In genomic region chr7:27605499-27606285, GRCm38 (mm10) we compare ENCODE assay signal across 9 mouse cellular contexts. TPM values are rescaled to one million over a fixed set of nuclear protein-coding genes. Genes with fewer than 3 reads are reported as not detected.
A peak's percentile ranks its signal among the peaks of the same experiment; 100 is the strongest.
DNase-seq lines count a peak whose midpoint lies in the region; ATAC-seq and TF ChIP-seq lines count a peak whose summit lies in the region.
"Had no signal": no experiment of that assay in that cellular context is flagged by ENCODE, and none has a peak within 500 bp of the region (broad histone marks: within the 10 kb centered on the region; RNA-seq: fewer than 3 reads in every experiment).

No protein-coding gene starts in this region.

- WGBS in kidney, embryonic 16.5 days: 51% methylated on average over 9 of the region's 9 CpGs
- 39% methylated on average over 9 of the region's 9 CpGs for WGBS in heart, adult 2 months

- 0 out of 2 replicates have a peak overlapping the region, but pooled peaks have one; percentile 27 for H3K9ac ChIP-seq in kidney, embryonic 16.5 days (replicated peaks; ENCODE audit: low read length)
- H3K9ac ChIP-seq in heart, adult 2 months (ENCODE audit: low read depth, low read length): peak overlapping the region; percentile 14; the same call in 1 of the 2 replicates

- H3K4me3 ChIP-seq in kidney, embryonic 16.5 days (ENCODE audit: low read length): no peak overlapping the region
- peak overlapping the region; percentile 28 for H3K4me3 ChIP-seq in heart, adult 2 months
- H3K4me3 ChIP-seq: erythroblast, embryonic 14.5 days had no signal

- peaks cover 18% of the 10 kb centered on the region for H3K36me3 ChIP-seq in kidney, embryonic 16.5 days (ENCODE audit: insufficient read depth, low read length)
- no peaks in the 10 kb centered on the region for H3K36me3 ChIP-seq in heart, adult 2 months (ENCODE audit: control insufficient read depth, insufficient read depth, low read length)

- H3K4me2 ChIP-seq in kidney, embryonic 16.5 days (replicated peaks; ENCODE audit: low read depth, low read length): no peak overlapping the region

- ATAC-seq in kidney, embryonic 16.5 days (ENCODE audit: low FRiP score, low TSS enrichment): peak; percentile 44; the same call in 1 of the 2 replicates
- no peak for ATAC-seq in megakaryocyte-erythroid progenitor cell, adult 5-6 weeks (replicated peaks; ENCODE audit: low FRiP score, low TSS enrichment, poor library complexity, severe bottlenecking)

- H3K9me3 ChIP-seq in kidney, embryonic 16.5 days (ENCODE audit: low read length): no peaks in the 10 kb centered on the region

- TF ChIP-seq POLR2A in heart, adult 2 months (IDR thresholded peaks at IDR 0.05; ENCODE audit: insufficient read depth, low read depth, low read length): peak; percentile 34; the same call in 1 of the 2 replicates

- no peaks in the 10 kb centered on the region for H3K27me3 ChIP-seq in kidney, embryonic 16.5 days (ENCODE audit: insufficient read depth, low read length)
- no peaks in the 10 kb centered on the region for H3K27me3 ChIP-seq in heart, adult 2 months (ENCODE audit: control insufficient read depth, insufficient read depth, low read length)

- no peak for TF ChIP-seq CTCF in heart, adult 2 months (IDR thresholded peaks at IDR 0.05)

- no peak for DNase-seq in kidney, adult 11 months
- DNase-seq in cerebellum, postnatal 25 days: peak; percentile 85 to 86
- peak; percentile 79 to 87 for DNase-seq in heart, adult 2 months
- peak; percentile 55 to 58 for DNase-seq in layer of hippocampus, adult 8-10 months (ENCODE audit: low spot score in 2 of 2)
- DNase-seq in lung, postnatal 10 days: peak; percentile 88
- peak; percentile 73 to 81 for DNase-seq in right cerebral cortex, postnatal 36 days (ENCODE audit: low spot score in 2 of 2)

- H3K27ac ChIP-seq in kidney, embryonic 16.5 days (ENCODE audit: low read length): peak overlapping the region; percentile 50
- H3K27ac ChIP-seq in heart, adult 2 months: peak overlapping the region; percentile 82

- H3K4me1 ChIP-seq in kidney, embryonic 16.5 days (ENCODE audit: insufficient read depth, low read length): peaks cover 61% of the 10 kb centered on the region
- H3K4me1 ChIP-seq in heart, adult 2 months (ENCODE audit: control insufficient read depth, insufficient read depth, low read length): peaks cover 20% of the 10 kb centered on the region

- TF ChIP-seq EP300 in heart, adult 2 months (IDR thresholded peaks at IDR 0.05; ENCODE audit: insufficient read depth, low read depth, low read length): peak; percentile 61; the same call in 1 of the 2 replicates

- H3K79me2 ChIP-seq in heart, adult 2 months (replicated peaks; ENCODE audit: control insufficient read depth, insufficient read depth, low read length): peaks cover 4% of the 10 kb centered on the region

- intact Hi-C loops in heart, adult 2 months (cut with DNase I): loop anchor here (2.0 to 5.0 kb wide), 2 partner anchors 13 to 37 kb away; no protein-coding TSS in a partner anchor

RNA-seq across cellular contexts. Expression of gene Akt2, which starts 14.3 kb away (rescaled TPM):
- polyA plus RNA-seq in kidney, embryonic 16.5 days (2015; fragmentation: Nextera tagmentation; extraction: Ambion mirVana): 110 and 112 TPM in 2 replicates
- 100 to 1,000 TPM; 181 to 219 TPM for total RNA-seq in heart, adult 2 months (2021)
- 134 and 181 TPM in 2 replicates for polyA plus RNA-seq in heart, adult 2 months (2012; rRNA removed)
- 100 to 1,000 TPM in 2 of 4 experiments, 10 to 100 TPM in 2; 72.2 to 109 (median 97.5) TPM for total RNA-seq in layer of hippocampus, adult 8-10 months (2022)
- 61.9 and 65.5 TPM in 2 replicates for total RNA-seq in megakaryocyte-erythroid progenitor cell, adult 5-6 weeks (2014; fragmentation: Nextera tagmentation)
- total RNA-seq in megakaryocyte-erythroid progenitor cell, adult 5-6 weeks (2017): 60.3 and 82.2 TPM in 2 replicates

RNA-seq across cellular contexts. Expression of gene Ttc9b, which starts 48.0 kb away (rescaled TPM):
- 0.11 and 0.41 TPM in 2 replicates for polyA plus RNA-seq in kidney, embryonic 16.5 days (2015; fragmentation: Nextera tagmentation; extraction: Ambion mirVana)
- not detected for total RNA-seq in heart, adult 2 months (2021)
- polyA plus RNA-seq in heart, adult 2 months (2012; rRNA removed): not detected in 2 replicates
- total RNA-seq in layer of hippocampus, adult 8-10 months (2022): 10 to 100 TPM; 37.0 to 42.0 (median 41.1) TPM
- total RNA-seq in megakaryocyte-erythroid progenitor cell, adult 5-6 weeks (2014; fragmentation: Nextera tagmentation): not detected in 2 replicates
- total RNA-seq in megakaryocyte-erythroid progenitor cell, adult 5-6 weeks (2017): not detected in 2 replicates
- polyA plus RNA-seq: erythroblast, embryonic 14.5 days had no signal

RNA-seq across cellular contexts. Expression of gene 2310022A10Rik, which starts 52.7 kb away (rescaled TPM):
- 25.1 and 30.4 TPM in 2 replicates for polyA plus RNA-seq in kidney, embryonic 16.5 days (2015; fragmentation: Nextera tagmentation; extraction: Ambion mirVana)
- 10 to 100 TPM; 72.0 to 72.1 TPM for total RNA-seq in heart, adult 2 months (2021)
- 79.5 and 87.4 TPM in 2 replicates for polyA plus RNA-seq in heart, adult 2 months (2012; rRNA removed)
- total RNA-seq in layer of hippocampus, adult 8-10 months (2022): 10 to 100 TPM; 25.9 to 34.2 (median 29.8) TPM
- 30.3 and 38.1 TPM in 2 replicates for total RNA-seq in megakaryocyte-erythroid progenitor cell, adult 5-6 weeks (2014; fragmentation: Nextera tagmentation)
- 2.3 and 31.3 TPM in 2 replicates for total RNA-seq in megakaryocyte-erythroid progenitor cell, adult 5-6 weeks (2017)

RNA-seq across cellular contexts. Expression of gene Pld3, which starts 52.7 kb away (rescaled TPM):
- polyA plus RNA-seq in kidney, embryonic 16.5 days (2015; fragmentation: Nextera tagmentation; extraction: Ambion mirVana): 121 and 122 TPM in 2 replicates
- total RNA-seq in heart, adult 2 months (2021): 10 to 100 TPM; 22.9 to 30.6 TPM
- 54.8 and 68.1 TPM in 2 replicates for polyA plus RNA-seq in heart, adult 2 months (2012; rRNA removed)
- total RNA-seq in layer of hippocampus, adult 8-10 months (2022): 100 to 1,000 TPM; 559 to 594 (median 575) TPM
- 9.4 and 9.8 TPM in 2 replicates for total RNA-seq in megakaryocyte-erythroid progenitor cell, adult 5-6 weeks (2014; fragmentation: Nextera tagmentation)
- 2.4 and 7.8 TPM in 2 replicates for total RNA-seq in megakaryocyte-erythroid progenitor cell, adult 5-6 weeks (2017)

Comparison
In these comparisons a context has a peak if more than half of its experiments do, and no peak if none do; other contexts are left out.
1. RNA of gene Ttc9b, which starts 48.0 kb away (total RNA-seq): 37.0 to 42.0 TPM in layer of hippocampus, adult 8-10 months; not detected in heart, adult 2 months and not detected in megakaryocyte-erythroid progenitor cell, adult 5-6 weeks; every median in the first group is over 10 times any median in the second.